Mouse (Mus musculus): Measurements from ENCODE around the gene Rnf187. TPM values are rescaled to one million over a fixed set of nuclear protein-coding genes. Genes with fewer than 3 reads are reported as not detected.
"Not testable (repeated sequence)": the region's sequence is repeated elsewhere in the genome, so short reads cannot be mapped to it uniquely, and the experiment has no call there.

Gene Rnf187
- polyA plus RNA-seq, 1 experiment from 2014 or later: 207 TPM

DNA sequence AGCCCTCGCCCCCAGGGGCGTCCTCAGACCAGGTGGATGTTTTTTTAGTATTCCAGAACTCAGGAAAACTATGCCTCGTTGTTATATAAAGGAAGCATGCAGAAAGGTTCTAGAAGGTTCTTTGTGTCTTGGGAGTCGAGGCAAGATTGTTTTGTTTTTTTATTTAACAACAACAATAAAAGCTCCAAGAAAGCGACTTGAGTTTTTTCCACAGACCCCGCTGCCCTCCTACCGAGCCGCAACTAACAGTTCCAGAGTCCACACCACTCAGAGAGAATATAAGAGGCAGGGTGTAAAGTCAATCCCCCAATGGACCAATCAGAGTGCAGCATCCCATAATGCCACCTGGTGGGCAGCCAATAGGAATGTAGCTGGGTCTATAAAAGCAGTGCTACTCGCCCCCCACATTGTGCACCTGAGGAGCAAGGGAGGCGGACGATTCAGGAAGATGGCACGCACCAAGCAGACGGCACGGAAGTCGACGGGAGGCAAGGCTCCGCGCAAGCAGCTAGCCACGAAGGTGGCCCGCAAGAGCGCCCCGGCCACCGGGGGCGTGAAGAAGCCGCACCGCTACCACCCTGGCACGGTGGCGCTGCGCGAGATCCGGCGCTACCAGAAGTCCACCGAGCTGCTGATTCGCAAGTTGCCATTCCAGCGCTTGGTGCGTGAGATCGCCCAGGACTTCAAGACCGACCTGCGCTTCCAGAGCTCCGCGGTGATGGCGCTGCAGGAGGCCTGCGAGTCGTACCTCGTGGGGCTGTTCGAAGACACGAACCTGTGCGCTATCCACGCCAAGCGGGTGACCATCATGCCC, 22.9 kb upstream of the Rnf187 start:
- no peak overlapping the region for H3K4me3 ChIP-seq (replicated peaks)
- H3K9me3 ChIP-seq: no peaks in the 10 kb centered on the region
- H3K4me2 ChIP-seq (replicated peaks): no peak overlapping the region
- peaks cover 24% of the 10 kb centered on the region for H3K4me1 ChIP-seq (replicated peaks)
- no peak overlapping the region for H3K9ac ChIP-seq
- H3K27ac ChIP-seq: no peak overlapping the region
- ATAC-seq: no peak
- H3K36me3 ChIP-seq: no peaks in the 10 kb centered on the region
- WGBS: 58% methylated on average over 50 of the region's 50 CpGs
- peaks cover 11% of the 10 kb centered on the region; the same call in 1 of the 2 replicates for H3K27me3 ChIP-seq (replicated peaks)

DNA sequence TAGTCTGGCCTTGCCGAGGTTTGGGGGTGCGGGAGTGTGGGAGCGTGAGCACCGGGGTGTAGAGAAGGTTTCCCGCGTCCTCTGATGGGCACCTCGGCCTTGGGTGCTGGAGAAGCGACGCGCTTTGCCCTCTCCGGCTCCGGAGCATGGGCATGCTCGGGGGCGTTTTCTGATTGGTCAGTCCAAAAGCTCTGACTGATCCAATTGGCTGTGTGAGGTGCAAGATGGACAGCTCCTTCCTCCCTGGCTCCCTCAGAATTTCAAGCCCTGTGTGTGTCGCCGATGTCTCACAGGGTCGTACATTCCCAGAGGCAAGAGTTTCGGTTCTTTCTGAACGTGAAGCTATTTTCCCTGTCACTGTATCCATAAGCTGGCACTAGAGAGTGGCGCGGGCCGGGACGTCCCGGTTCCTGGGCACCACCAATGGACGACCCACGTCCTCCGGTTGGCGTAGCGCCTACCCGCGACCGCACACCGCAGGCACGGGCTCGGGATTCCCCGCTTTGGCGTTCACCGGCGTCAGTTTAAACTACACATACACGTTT, 21.3 kb upstream of the Rnf187 start:
- H3K4me3 ChIP-seq (replicated peaks): peak overlapping the region; percentile 51
- H3K27me3 ChIP-seq (replicated peaks): peaks cover 11% of the 10 kb centered on the region; the same call in 1 of the 2 replicates
- H3K4me1 ChIP-seq (replicated peaks): peaks cover 19% of the 10 kb centered on the region
- H3K4me2 ChIP-seq (replicated peaks): peak overlapping the region; percentile 82
- peak; percentile 88 for ATAC-seq
- no peak overlapping the region for H3K27ac ChIP-seq
- no peaks in the 10 kb centered on the region for H3K36me3 ChIP-seq
- WGBS: 2% methylated on average over 40 of the region's 40 CpGs
- no peaks in the 10 kb centered on the region for H3K9me3 ChIP-seq
- H3K9ac ChIP-seq: 0 out of 2 replicates have a peak overlapping the region, but pooled peaks have one; percentile 12

GRCm38 (mm10) chr11:58959186-58959825, 20.6 kb upstream of the Rnf187 start:
- Histone ChIP-seq H3K36me3 (no peaks in the 10 kb centered on the region), H3K9me3 (no peaks in the 10 kb centered on the region), H3K4me1 (replicated peaks) (peaks cover 19% of the 10 kb centered on the region), H3K27me3 (replicated peaks) (peaks cover 11% of the 10 kb centered on the region; the same call in 1 of the 2 replicates), H3K9ac (0 out of 2 replicates have a peak overlapping the region, but pooled peaks have one; percentile 12), H3K27ac (no peak overlapping the region), H3K4me2 (replicated peaks) (peak overlapping the region; percentile 82), H3K4me3 (replicated peaks) (peak overlapping the region; percentile 51)
- no peak for ATAC-seq
- WGBS: 28% methylated on average over 15 of the region's 15 CpGs

DNA sequence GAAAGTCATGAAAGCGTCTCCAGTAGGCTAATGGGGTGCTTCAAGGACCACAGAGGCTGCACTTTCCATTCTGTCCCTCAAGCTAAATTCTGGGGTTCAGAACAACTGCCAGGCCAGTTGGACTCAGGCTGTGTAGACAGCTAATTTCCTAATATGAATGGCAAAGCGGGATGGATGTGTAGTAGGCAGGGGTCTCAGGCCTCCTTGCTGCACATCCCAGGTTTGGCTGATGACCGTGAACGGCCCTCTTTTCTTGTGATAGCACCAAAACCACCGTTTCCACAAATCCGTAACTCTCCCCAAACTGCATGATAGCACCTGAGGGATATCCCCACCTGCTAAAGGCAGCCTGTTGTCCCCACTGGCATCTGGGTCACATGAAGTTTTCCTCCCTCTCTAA, 19.8 kb upstream of the Rnf187 start:
- peaks cover 11% of the 10 kb centered on the region; the same call in 1 of the 2 replicates for H3K27me3 ChIP-seq (replicated peaks)
- no peak for ATAC-seq
- no peaks in the 10 kb centered on the region for H3K36me3 ChIP-seq
- 85% methylated on average over 6 of the region's 6 CpGs for WGBS
- no peak overlapping the region for H3K9ac ChIP-seq
- peaks cover 20% of the 10 kb centered on the region for H3K4me1 ChIP-seq (replicated peaks)
- no peak overlapping the region for H3K4me2 ChIP-seq (replicated peaks)
- H3K4me3 ChIP-seq (replicated peaks): no peak overlapping the region
- no peak overlapping the region for H3K27ac ChIP-seq
- H3K9me3 ChIP-seq: no peaks in the 10 kb centered on the region

DNA sequence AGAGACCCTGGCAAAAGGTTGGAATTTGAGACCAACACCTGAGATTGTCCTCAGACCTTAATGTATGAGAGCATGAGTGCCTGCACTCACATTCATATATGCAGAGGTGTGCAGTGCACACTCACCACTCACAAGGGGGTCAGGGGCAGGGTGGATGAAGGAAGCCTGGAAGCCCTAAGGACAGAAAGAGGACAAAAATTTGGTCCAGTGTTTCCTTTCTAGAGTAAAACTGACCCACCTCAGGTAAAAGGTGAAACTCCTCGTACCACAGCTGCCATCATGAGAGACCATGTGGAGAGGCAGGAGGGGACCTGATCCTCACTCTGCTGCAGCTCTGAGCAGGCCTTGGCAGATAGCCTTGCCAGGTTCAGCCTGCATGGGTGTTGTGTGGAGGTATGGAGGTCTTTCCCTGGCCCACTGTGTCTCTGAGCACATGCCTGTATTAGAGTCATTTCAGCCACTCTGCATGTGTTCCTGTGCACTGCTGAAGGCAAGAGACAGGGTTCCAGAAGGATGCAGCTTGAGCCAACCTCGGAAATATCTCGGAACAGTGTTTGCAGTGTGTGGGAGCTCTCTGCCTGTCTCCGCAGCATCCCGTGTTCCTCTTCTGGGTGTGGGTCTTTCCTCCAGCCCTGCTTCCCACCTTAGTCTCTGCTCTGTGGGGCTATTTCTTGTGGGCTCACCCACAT, 18.7 kb upstream of the Rnf187 start:
- Histone ChIP-seq H3K27ac (no peak overlapping the region), H3K4me2 (replicated peaks) (peak overlapping the region; percentile 88), H3K4me3 (replicated peaks) (no peak overlapping the region; the same call in 1 of the 2 replicates), H3K27me3 (replicated peaks) (peaks cover 8% of the 10 kb centered on the region; the same call in 1 of the 2 replicates), H3K9me3 (no peaks in the 10 kb centered on the region), H3K4me1 (replicated peaks) (peaks cover 25% of the 10 kb centered on the region), H3K9ac (no peak overlapping the region; the same call in 1 of the 2 replicates), H3K36me3 (no peaks in the 10 kb centered on the region)
- no peak for ATAC-seq
- WGBS: 78% methylated on average over 5 of the region's 5 CpGs

GRCm38 (mm10) chr11:58955868-58956257, 17.1 kb upstream of the Rnf187 start:
- Histone ChIP-seq H3K36me3 (no peaks in the 10 kb centered on the region), H3K4me3 (replicated peaks) (peak overlapping the region; percentile 82), H3K27ac (peak overlapping the region; percentile 100), H3K27me3 (replicated peaks) (no peaks in the 10 kb centered on the region), H3K9ac (peak overlapping the region; percentile 95), H3K4me1 (replicated peaks) (peaks cover 25% of the 10 kb centered on the region), H3K4me2 (replicated peaks) (peak overlapping the region; percentile 88), H3K9me3 (no peaks in the 10 kb centered on the region)
- ATAC-seq: no peak
- 8% methylated on average over 8 of the region's 8 CpGs for WGBS

DNA sequence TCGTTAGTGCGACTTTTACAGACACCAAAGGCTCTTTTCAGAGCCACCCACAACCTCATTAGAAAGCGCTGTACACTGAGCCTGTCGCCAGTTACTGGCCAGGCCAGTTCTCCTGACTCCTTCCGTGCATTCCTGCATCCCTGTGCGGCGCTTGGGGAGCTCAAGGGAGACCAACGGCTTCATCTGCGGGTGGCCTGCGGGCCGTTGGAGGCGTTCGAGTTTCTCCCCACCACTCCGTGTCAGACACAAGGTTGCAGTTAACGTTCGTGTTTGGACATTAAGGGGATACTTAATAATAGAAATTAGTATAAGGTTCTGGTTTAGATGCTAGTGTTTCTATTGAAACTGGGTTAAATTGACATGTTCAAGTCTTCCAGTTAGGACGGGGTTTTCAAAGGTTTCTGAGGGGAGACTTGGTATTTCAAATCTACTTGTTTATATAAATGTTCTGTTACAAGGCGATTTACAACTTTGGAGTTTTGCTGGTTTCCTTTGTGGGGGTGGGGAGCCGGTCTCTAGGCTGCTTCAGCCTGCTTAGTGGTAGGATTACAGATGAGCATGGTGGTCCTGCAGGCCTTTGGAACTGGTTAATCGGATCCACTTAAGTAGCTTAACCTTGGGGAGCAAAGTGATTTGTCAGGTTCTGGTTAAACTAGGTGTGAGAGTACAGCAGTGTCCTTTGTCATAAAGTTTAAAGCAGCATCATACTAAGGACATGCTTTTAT, 16.6 kb upstream of the Rnf187 start:
- Histone ChIP-seq H3K27me3 (replicated peaks) (no peaks in the 10 kb centered on the region), H3K4me2 (replicated peaks) (peak overlapping the region; percentile 88), H3K27ac (peak overlapping the region; percentile 100), H3K4me1 (replicated peaks) (peaks cover 25% of the 10 kb centered on the region), H3K9me3 (no peaks in the 10 kb centered on the region), H3K36me3 (no peaks in the 10 kb centered on the region), H3K9ac (peak overlapping the region; percentile 95), H3K4me3 (replicated peaks) (peak overlapping the region; percentile 82)
- peak; percentile 24 for ATAC-seq
- under 1% methylated on average over 20 of the region's 20 CpGs for WGBS

- Histone ChIP-seq H3K4me1 (replicated peaks) (peaks cover 25% of the 10 kb centered on the region), H3K9ac (peak within 1 kb of the TSS; percentile 95), H3K4me3 (replicated peaks) (peak within 1 kb of the TSS; percentile 82), H3K27ac (peak within 1 kb of the TSS; percentile 100), H3K4me2 (replicated peaks) (peak within 1 kb of the TSS; percentile 88), H3K36me3 (no peaks in the 10 kb centered on the region), H3K27me3 (replicated peaks) (no peaks in the 10 kb centered on the region), H3K9me3 (no peaks in the 10 kb centered on the region)
- under 1% methylated on average over 49 of the region's 49 CpGs for WGBS
- peak; percentile 95 for ATAC-seq
These were observed 15.9 kb upstream of the Rnf187 start, which contains the start of the genes Hist3h2a and Trim17 for GRCm38 (mm10) chr11:58954420-58955142. Gene Hist3h2a, plus strand, starts transcription at chr11:58954685. Gene Trim17, plus strand, starts transcription at chr11:58954685.

DNA sequence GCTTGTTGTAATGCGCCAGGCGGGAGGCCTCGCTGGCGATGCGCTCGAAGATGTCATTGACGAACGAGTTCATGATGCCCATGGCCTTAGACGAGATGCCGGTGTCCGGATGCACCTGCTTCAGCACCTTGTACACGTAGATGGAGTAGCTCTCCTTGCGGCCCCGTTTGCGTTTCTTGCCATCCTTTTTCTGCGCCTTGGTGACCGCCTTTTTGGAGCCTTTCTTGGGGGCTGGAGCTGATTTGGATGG, 15.4 kb upstream of the Rnf187 start:
- not testable (repeated sequence) for H3K9me3 ChIP-seq; H3K27me3 ChIP-seq (replicated peaks); ATAC-seq; H3K36me3 ChIP-seq
- Histone ChIP-seq H3K4me2 (replicated peaks) (peak overlapping the region; percentile 88), H3K27ac (peak overlapping the region; percentile 91), H3K9ac (peak overlapping the region; percentile 65), H3K4me3 (replicated peaks) (peak overlapping the region; percentile 82), H3K4me1 (replicated peaks) (peaks cover 24% of the 10 kb centered on the region)
- 0% methylated on average over 17 of the region's 17 CpGs for WGBS

GRCm38 (mm10) chr11:58953351-58954169, 14.8 kb upstream of the Rnf187 start:
- Histone ChIP-seq H3K9me3 (no peaks in the 10 kb centered on the region), H3K4me1 (replicated peaks) (peaks cover 24% of the 10 kb centered on the region), H3K27ac (peak overlapping the region; percentile 91), H3K27me3 (replicated peaks) (no peaks in the 10 kb centered on the region), H3K4me2 (replicated peaks) (peak overlapping the region; percentile 88), H3K9ac (peak overlapping the region; percentile 65), H3K36me3 (no peaks in the 10 kb centered on the region), H3K4me3 (replicated peaks) (peak overlapping the region; percentile 82)
- peak; percentile 32 for ATAC-seq
- WGBS: under 1% methylated on average over 33 of the region's 33 CpGs

Measured in intestine, embryonic 15.5 days (tissue).